Mouse (Mus musculus) liver, postnatal 0 days (tissue): ENCODE measurements around the gene Ereg.

Experiments
- CTCF ChIP-seq: sonication (generic); IDR thresholded peaks from 2 replicates; pipeline ENCODE4 v1.5.1; 2016; ENCODE audit warnings: antibody characterized with exemption, low read depth
- EP300 ChIP-seq: IDR thresholded peaks from 2 replicates; pipeline ENCODE4 v1.6.1; 2016; ENCODE audit warnings: antibody characterized with exemption, low read depth, mild to moderate bottlenecking

DNA sequence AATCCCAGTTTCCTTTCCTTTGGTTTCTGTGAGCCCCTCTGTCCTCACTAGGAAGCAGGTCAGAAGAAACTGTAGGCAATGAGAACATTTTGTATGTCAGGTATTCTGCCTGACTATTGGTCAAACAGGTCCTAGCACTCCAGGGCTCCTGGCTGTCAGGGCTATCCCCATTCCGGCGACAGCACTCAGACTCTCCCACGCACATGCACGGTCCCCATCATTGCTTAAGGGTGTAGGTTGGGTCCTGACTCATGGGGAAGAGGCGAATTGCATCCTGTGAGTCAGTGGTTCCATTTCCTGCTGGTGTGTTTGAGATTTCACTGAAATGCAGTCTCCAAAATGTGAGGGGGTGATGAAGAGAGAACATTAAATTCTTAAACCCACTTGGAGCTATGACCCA, 8.6 kb downstream of the Ereg start:
- TF ChIP-seq EP300 (no peak), CTCF (no peak)
